Mouse (Mus musculus) forebrain, postnatal 0 days (tissue): ENCODE measurements at regions not wholly inside any gene's neighbourhood (a gene's known extent, or its start where the extent isn't known, plus 50 kb on each side); places are given as distances from the start of the nearest gene placed in this dataset.

Experiments
- ATAC-seq: fragments of 200-750 bp; cut with Nextera tagmentation; 2 replicates; pipeline ENCODE4 v1.8.0; 2017; ENCODE audit warnings: mild to moderate bottlenecking, moderate library complexity
- DNase-seq: peaks from one replicate; pipeline ENCODE4 v3.0.0-alpha.2; 2015
- H3K27ac ChIP-seq: fragments of 300-500 bp; sonication (generic); 2 replicates; pipeline ENCODE4 v1.5.1; 2014; ENCODE audit warnings: low read depth, mild to moderate bottlenecking, antibody characterized with exemption, low read length, moderate library complexity, mixed read lengths
- H3K27me3 ChIP-seq: fragments of 300-500 bp; sonication (generic); 2 replicates; pipeline ENCODE4 v1.6.1; 2014; ENCODE audit warnings: mild to moderate bottlenecking, low read length, mixed read lengths; ENCODE audit not compliant: insufficient read depth
- H3K36me3 ChIP-seq: fragments of 300-500 bp; sonication (generic); 2 replicates; pipeline ENCODE4 v1.6.1; 2014; ENCODE audit warnings: mild to moderate bottlenecking, moderate library complexity; ENCODE audit not compliant: insufficient read depth
- H3K4me1 ChIP-seq: fragments of 300-500 bp; sonication (generic); 2 replicates; pipeline ENCODE4 v1.6.1; 2014; ENCODE audit warnings: antibody characterized with exemption; ENCODE audit not compliant: insufficient read depth
- H3K4me2 ChIP-seq: fragments of 300-500 bp; sonication (generic); 2 replicates; pipeline ENCODE4 v1.6.1; 2014; ENCODE audit warnings: low read depth, mild to moderate bottlenecking, moderate library complexity
- H3K4me3 ChIP-seq: fragments of 300-500 bp; sonication (generic); 2 replicates; pipeline ENCODE4 v1.5.1; 2014; ENCODE audit warnings: low read depth, low read length, mixed read lengths
- H3K9ac ChIP-seq: fragments of 300-500 bp; sonication (generic); 2 replicates; pipeline ENCODE4 v1.6.1; 2014; ENCODE audit warnings: mild to moderate bottlenecking
- H3K9me3 ChIP-seq: fragments of 300-500 bp; sonication (generic); 2 replicates; pipeline ENCODE4 v1.6.1; 2016; ENCODE audit warnings: low read length
- CTCF ChIP-seq: sonication (generic); IDR thresholded peaks from 2 replicates; pipeline ENCODE4 v1.5.1; 2016; ENCODE audit warnings: antibody characterized with exemption, control low read depth, low read depth
- WGBS: fragments of 180-500 bp; shearing (Covaris S2); extraction: QIAGEN DNeasy Blood & Tissue Kit; methylation state at CpG from one replicate; pipeline ENCODE4 v1.1.7; 2014; 5-methylcytosine and 5-hydroxymethylcytosine counted together

- DNase-seq, result no peak
- Histone ChIP-seq H3K9ac (no peak overlapping the region), H3K4me1 (peaks cover 7% of the 10 kb centered on the region; the same call in 1 of the 2 replicates), H3K4me3 (no peak overlapping the region), H3K27ac (no peak overlapping the region), H3K36me3 (no peaks in the 10 kb centered on the region), H3K4me2 (no peak overlapping the region), H3K9me3 (no peaks in the 10 kb centered on the region), H3K27me3 (no peaks in the 10 kb centered on the region)
- WGBS, result 100% methylated on average over 1 of the region's 1 CpGs
- no peak for TF ChIP-seq CTCF
- ATAC-seq, result no peak
Observed at GRCm38 (mm10) chr12:13125054-13125453, 124.0 kb downstream of the Ddx1 start.

GRCm38 (mm10) chr12:13122282-13122681, 126.7 kb downstream of the Ddx1 start:
- no peak overlapping the region for H3K9ac ChIP-seq
- peaks cover 11% of the 10 kb centered on the region; the same call in 1 of the 2 replicates for H3K4me1 ChIP-seq
- WGBS, result 49% methylated on average over 9 of the region's 9 CpGs
- no peak overlapping the region for H3K4me3 ChIP-seq
- no peak overlapping the region for H3K27ac ChIP-seq
- H3K36me3 ChIP-seq, result no peaks in the 10 kb centered on the region
- H3K27me3 ChIP-seq, result no peaks in the 10 kb centered on the region
- no peak overlapping the region for H3K4me2 ChIP-seq
- no peak for TF ChIP-seq CTCF
- H3K9me3 ChIP-seq, result no peaks in the 10 kb centered on the region
- ATAC-seq (no peak), DNase-seq (no peak)

GRCm38 (mm10) chr12:13120581-13120980, 128.4 kb downstream of the Ddx1 start:
- no peak overlapping the region for H3K4me3 ChIP-seq
- no peaks in the 10 kb centered on the region for H3K27me3 ChIP-seq
- H3K4me1 ChIP-seq, result 0 out of 2 replicates have a peak, but pooled peaks cover 4% of the 10 kb centered on the region
- no peaks in the 10 kb centered on the region for H3K9me3 ChIP-seq
- no peak overlapping the region for H3K9ac ChIP-seq
- no peak overlapping the region for H3K4me2 ChIP-seq
- H3K36me3 ChIP-seq, result no peaks in the 10 kb centered on the region
- H3K27ac ChIP-seq, result no peak overlapping the region
- WGBS, result 67% methylated on average over 7 of the region's 7 CpGs
- ATAC-seq (no peak), DNase-seq (no peak)
- TF ChIP-seq CTCF, result no peak

- ATAC-seq (no peak), DNase-seq (no peak)
- Histone ChIP-seq H3K4me1 (0 out of 2 replicates have a peak, but pooled peaks cover 4% of the 10 kb centered on the region), H3K27me3 (no peaks in the 10 kb centered on the region), H3K9ac (no peak overlapping the region), H3K27ac (no peak overlapping the region), H3K36me3 (no peaks in the 10 kb centered on the region), H3K4me3 (no peak overlapping the region), H3K4me2 (no peak overlapping the region), H3K9me3 (no peaks in the 10 kb centered on the region)
- WGBS, result 86% methylated on average over 3 of the region's 3 CpGs
- no peak for TF ChIP-seq CTCF
Observed at GRCm38 (mm10) chr12:13119653-13120052, 129.4 kb downstream of the Ddx1 start.

GRCm38 (mm10) chr12:13118026-13118425, 131.0 kb downstream of the Ddx1 start:
- TF ChIP-seq CTCF, result no peak
- WGBS, result 67% methylated on average over 9 of the region's 9 CpGs
- H3K36me3 ChIP-seq, result no peaks in the 10 kb centered on the region
- H3K27ac ChIP-seq, result no peak overlapping the region
- no peaks in the 10 kb centered on the region for H3K9me3 ChIP-seq
- ATAC-seq, result no peak
- no peak overlapping the region for H3K4me3 ChIP-seq
- no peak overlapping the region for H3K4me2 ChIP-seq
- H3K9ac ChIP-seq, result no peak overlapping the region
- no peaks in the 10 kb centered on the region for H3K27me3 ChIP-seq
- DNase-seq, result no peak
- H3K4me1 ChIP-seq, result 0 out of 2 replicates have a peak, but pooled peaks cover 4% of the 10 kb centered on the region

- 44% methylated on average over 4 of the region's 4 CpGs for WGBS
Observed at GRCm38 (mm10) chr12:13114341-13114740, 134.7 kb downstream of the Ddx1 start.

GRCm38 (mm10) chr12:13106931-13107330, 142.1 kb downstream of the Ddx1 start:
- Histone ChIP-seq H3K4me3 (no peak overlapping the region), H3K9ac (no peak overlapping the region), H3K27me3 (no peaks in the 10 kb centered on the region), H3K27ac (no peak overlapping the region), H3K36me3 (no peaks in the 10 kb centered on the region), H3K9me3 (no peaks in the 10 kb centered on the region), H3K4me2 (no peak overlapping the region), H3K4me1 (no peaks in the 10 kb centered on the region)
- ATAC-seq (no peak), DNase-seq (no peak)
- TF ChIP-seq CTCF, result no peak
- WGBS, result 83% methylated on average over 3 of the region's 3 CpGs

More at GRCm38 (mm10) chr12:13114341-13114740, 134.7 kb downstream of the Ddx1 start:
- H3K4me3 ChIP-seq, result no peak overlapping the region
- H3K4me2 ChIP-seq, result no peak overlapping the region
- H3K36me3 ChIP-seq, result no peaks in the 10 kb centered on the region
- H3K27ac ChIP-seq, result no peak overlapping the region
- no peak for DNase-seq
- no peak for TF ChIP-seq CTCF
- no peaks in the 10 kb centered on the region for H3K9me3 ChIP-seq
- no peak overlapping the region for H3K9ac ChIP-seq
- no peaks in the 10 kb centered on the region for H3K27me3 ChIP-seq
- H3K4me1 ChIP-seq, result 0 out of 2 replicates have a peak, but pooled peaks cover 4% of the 10 kb centered on the region
- no peak for ATAC-seq
